Mouse (Mus musculus) forebrain, embryonic 12.5 days (tissue): ENCODE results near the gene 3110009E18Rik. TPM values are rescaled to one million over a fixed set of nuclear protein-coding genes. Genes with fewer than 3 reads are reported as not detected.

Source experiments
- ATAC-seq: fragments of 200-750 bp; cut with Nextera tagmentation; 2 replicates; pipeline ENCODE4 v1.8.0; 2017; ENCODE audit warnings: moderate TSS enrichment; ENCODE audit not compliant: low FRiP score
- H3K27ac ChIP-seq: fragments of 300-500 bp; sonication (generic); 2 replicates; pipeline ENCODE4 v1.5.1; 2016; ENCODE audit warnings: mild to moderate bottlenecking
- H3K27me3 ChIP-seq: fragments of 300-500 bp; sonication (generic); 2 replicates; pipeline ENCODE4 v1.6.1; 2016; ENCODE audit warnings: mild to moderate bottlenecking
- H3K36me3 ChIP-seq: fragments of 300-500 bp; sonication (generic); replicated peaks from 2 replicates; pipeline ENCODE4 v1.6.1; 2016; ENCODE audit warnings: mild to moderate bottlenecking
- H3K4me1 ChIP-seq: fragments of 300-500 bp; sonication (generic); 2 replicates; pipeline ENCODE4 v1.6.1; 2016
- H3K4me2 ChIP-seq: fragments of 300-500 bp; sonication (generic); 2 replicates; pipeline ENCODE4 v1.6.1; 2016; ENCODE audit warnings: mild to moderate bottlenecking, moderate library complexity
- H3K4me3 ChIP-seq: fragments of 300-500 bp; sonication (generic); replicated peaks from 2 replicates; pipeline ENCODE4 v1.5.1; 2016; ENCODE audit warnings: mild to moderate bottlenecking
- H3K9ac ChIP-seq: fragments of 300-500 bp; sonication (generic); 2 replicates; pipeline ENCODE4 v1.6.1; 2016; ENCODE audit warnings: mild to moderate bottlenecking
- H3K9me3 ChIP-seq: fragments of 300-500 bp; sonication (generic); 2 replicates; pipeline ENCODE4 v1.6.1; 2016
- WGBS: fragments of 180-500 bp; shearing (Covaris S2); methylation state at CpG from one replicate; pipeline ENCODE4 v1.1.7; 2016; 5-methylcytosine and 5-hydroxymethylcytosine counted together
- polyA plus RNA-seq: library from polyadenylated mRNA; unstranded; fragments of >200 nt; fragmentation: Nextera tagmentation; extraction: Ambion mirVana; gene quantifications from 2 replicates; pipeline ENCODE4 v1.2.1, GENCODE M21; 2016

3110009E18Rik gene
- polyA plus RNA-seq, 1 experiment from 2014 or later = 30.2 TPM

GRCm38 (mm10) chr1:120220841-120221240 is 99.9 kb downstream of the 3110009E18Rik start:
- 52% methylated on average over 6 of the region's 6 CpGs for WGBS
- 0 out of 2 replicates have a peak, but pooled peaks have one; percentile 20 for ATAC-seq

GRCm38 (mm10) chr1:120221285-120221684 is 100.3 kb downstream of the 3110009E18Rik start:
- no peak overlapping the region for H3K9ac ChIP-seq
- no peak overlapping the region for H3K4me2 ChIP-seq
- 65% methylated on average over 2 of the region's 2 CpGs for WGBS
- no peaks in the 10 kb centered on the region for H3K27me3 ChIP-seq
- H3K4me3 ChIP-seq = no peak overlapping the region
- H3K4me1 ChIP-seq = 0 out of 2 replicates have a peak, but pooled peaks cover 3% of the 10 kb centered on the region
- H3K9me3 ChIP-seq = no peaks in the 10 kb centered on the region
- H3K27ac ChIP-seq = no peak overlapping the region
- no peaks in the 10 kb centered on the region for H3K36me3 ChIP-seq
- no peak for ATAC-seq

More at GRCm38 (mm10) chr1:120220841-120221240, 99.9 kb downstream of the 3110009E18Rik start:
- no peak overlapping the region for H3K9ac ChIP-seq
- no peaks in the 10 kb centered on the region for H3K36me3 ChIP-seq
- H3K4me1 ChIP-seq = 0 out of 2 replicates have a peak, but pooled peaks cover 3% of the 10 kb centered on the region
- H3K9me3 ChIP-seq = no peaks in the 10 kb centered on the region
- H3K27ac ChIP-seq = no peak overlapping the region
- H3K4me2 ChIP-seq = no peak overlapping the region
- H3K4me3 ChIP-seq = no peak overlapping the region
- H3K27me3 ChIP-seq = no peaks in the 10 kb centered on the region

DNA sequence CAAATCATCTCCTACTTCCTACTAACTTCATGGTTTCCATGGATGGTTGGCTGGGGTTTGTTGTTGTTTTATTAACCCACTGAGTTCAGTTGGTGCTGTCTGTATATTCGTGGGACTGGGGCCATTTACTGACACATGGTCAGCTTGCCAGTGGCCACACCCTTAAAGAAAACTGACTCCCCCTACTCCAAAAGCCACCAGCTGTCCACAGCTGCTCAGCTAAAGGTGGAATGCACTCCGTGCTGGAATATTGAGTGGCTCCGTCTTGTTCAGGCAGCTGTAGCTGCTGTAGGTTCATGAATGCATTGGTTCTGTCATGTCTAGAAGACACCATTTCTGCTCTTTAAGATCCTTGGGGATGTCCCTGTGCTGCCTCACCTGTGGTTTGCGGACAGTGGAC is 102.6 kb downstream of the 3110009E18Rik start:
- 82% methylated on average over 4 of the region's 4 CpGs for WGBS
- Histone ChIP-seq H3K4me2 (no peak overlapping the region), H3K4me1 (peaks cover 8% of the 10 kb centered on the region), H3K9ac (no peak overlapping the region), H3K27ac (no peak overlapping the region), H3K27me3 (no peaks in the 10 kb centered on the region), H3K4me3 (no peak overlapping the region), H3K9me3 (no peaks in the 10 kb centered on the region), H3K36me3 (no peaks in the 10 kb centered on the region)
- ATAC-seq = no peak

DNA sequence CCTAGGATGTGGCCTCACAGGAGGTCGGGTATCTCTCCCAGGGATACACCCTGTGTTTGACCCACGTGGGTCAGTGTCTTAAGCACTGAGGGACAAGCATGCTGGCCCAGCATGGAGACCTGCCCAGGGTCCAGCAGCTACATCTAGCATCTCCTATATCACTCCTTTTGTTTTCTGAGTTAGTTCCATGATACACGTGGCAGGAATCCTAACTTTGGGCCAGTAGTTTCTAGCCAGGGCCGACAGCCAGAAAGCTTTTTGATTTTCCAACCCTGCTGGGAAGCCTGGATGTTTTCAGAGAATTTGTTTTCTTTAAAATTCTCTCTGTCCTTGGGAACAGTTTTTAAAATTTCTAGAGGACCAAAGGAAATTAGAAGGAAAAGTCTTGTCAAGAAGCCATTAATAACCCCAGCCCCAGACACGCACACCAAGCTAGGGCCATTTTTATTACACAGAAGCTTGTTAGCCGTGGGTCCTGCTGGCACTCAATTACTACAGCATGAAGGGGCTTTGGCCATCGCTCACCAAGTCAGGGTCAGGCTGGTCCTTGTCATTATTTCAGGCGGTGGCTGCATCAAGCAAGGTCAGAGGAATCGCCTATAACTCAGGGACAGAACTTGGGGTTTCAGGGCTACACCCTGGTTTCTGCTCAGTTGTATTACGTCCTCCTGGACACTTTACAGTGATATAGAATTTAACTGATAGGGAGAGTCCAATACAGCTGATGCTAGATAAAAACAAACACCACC is 108.9 kb downstream of the 3110009E18Rik start:
- Histone ChIP-seq H3K4me1 (peaks cover 5% of the 10 kb centered on the region), H3K9ac (no peak overlapping the region), H3K4me2 (no peak overlapping the region), H3K27ac (no peak overlapping the region), H3K9me3 (no peaks in the 10 kb centered on the region), H3K27me3 (no peaks in the 10 kb centered on the region), H3K36me3 (no peaks in the 10 kb centered on the region), H3K4me3 (no peak overlapping the region)
- no peak for ATAC-seq
- 86% methylated on average over 10 of the region's 10 CpGs for WGBS

- WGBS = 40% methylated on average over 6 of the region's 6 CpGs
- no peaks in the 10 kb centered on the region for H3K27me3 ChIP-seq
- no peak overlapping the region for H3K27ac ChIP-seq
- no peak overlapping the region for H3K9ac ChIP-seq
- ATAC-seq = no peak
- H3K9me3 ChIP-seq = no peaks in the 10 kb centered on the region
- H3K4me3 ChIP-seq = no peak overlapping the region
- no peak overlapping the region for H3K4me2 ChIP-seq
- no peaks in the 10 kb centered on the region for H3K36me3 ChIP-seq
- H3K4me1 ChIP-seq = peaks cover 5% of the 10 kb centered on the region
Measured at GRCm38 (mm10) chr1:120231334-120231733, 110.3 kb downstream of the 3110009E18Rik start.

DNA sequence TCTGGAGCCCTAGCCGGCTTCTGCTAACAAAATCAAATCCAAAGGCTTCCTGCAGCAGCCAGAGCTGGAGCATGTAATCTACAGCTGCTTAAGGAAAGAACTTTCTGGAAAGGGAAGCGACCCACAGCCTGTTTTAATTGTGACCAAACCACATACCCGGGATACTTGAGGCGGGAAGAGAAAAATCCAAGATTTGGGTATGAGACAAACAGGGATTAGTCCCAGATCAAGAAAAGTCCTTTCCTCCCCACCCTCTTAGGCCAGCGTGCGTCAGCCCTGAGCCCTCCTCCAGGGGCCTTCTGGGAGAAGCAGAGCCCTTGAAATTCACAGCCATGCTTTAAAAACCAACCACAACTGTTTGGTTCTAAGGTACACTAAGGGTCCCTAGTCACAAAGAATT is 111.2 kb downstream of the 3110009E18Rik start:
- Histone ChIP-seq H3K9ac (no peak overlapping the region), H3K9me3 (no peaks in the 10 kb centered on the region), H3K4me2 (no peak overlapping the region), H3K27ac (no peak overlapping the region), H3K4me3 (no peak overlapping the region), H3K36me3 (no peaks in the 10 kb centered on the region), H3K27me3 (no peaks in the 10 kb centered on the region), H3K4me1 (no peaks in the 10 kb centered on the region)
- 73% methylated on average over 6 of the region's 6 CpGs for WGBS
- no peak for ATAC-seq

- H3K4me1 ChIP-seq = no peaks in the 10 kb centered on the region
- H3K27ac ChIP-seq = no peak overlapping the region
- no peaks in the 10 kb centered on the region for H3K9me3 ChIP-seq
- no peak for ATAC-seq
- 90% methylated on average over 6 of the region's 6 CpGs for WGBS
- no peak overlapping the region for H3K4me2 ChIP-seq
- H3K9ac ChIP-seq = no peak overlapping the region
- no peaks in the 10 kb centered on the region for H3K27me3 ChIP-seq
- no peaks in the 10 kb centered on the region for H3K36me3 ChIP-seq
- H3K4me3 ChIP-seq = no peak overlapping the region
Measured at GRCm38 (mm10) chr1:120235631-120236215, 114.7 kb downstream of the 3110009E18Rik start.

DNA sequence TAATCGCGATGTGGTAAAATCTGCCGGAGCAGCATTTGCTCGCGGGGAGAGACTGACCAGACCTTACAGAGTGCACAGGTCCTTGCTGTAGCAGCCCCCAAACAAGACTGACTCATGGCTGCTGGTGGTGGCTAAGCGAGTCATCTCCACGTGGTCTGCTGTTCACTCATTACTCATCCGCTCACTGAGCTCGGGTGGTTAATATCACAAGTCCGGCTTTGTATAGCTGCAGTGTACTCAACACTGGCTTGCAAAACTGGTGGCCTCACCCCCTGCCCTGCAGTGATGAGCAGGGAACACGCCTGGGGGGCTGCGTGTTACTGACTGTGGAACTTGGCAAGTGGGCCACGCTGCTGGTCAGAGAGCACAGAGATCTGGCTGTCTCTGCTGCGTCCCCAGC is 115.4 kb downstream of the 3110009E18Rik start:
- H3K36me3 ChIP-seq = no peaks in the 10 kb centered on the region
- no peaks in the 10 kb centered on the region for H3K4me1 ChIP-seq
- H3K27me3 ChIP-seq = no peaks in the 10 kb centered on the region
- WGBS = 88% methylated on average over 14 of the region's 14 CpGs
- no peak overlapping the region for H3K9ac ChIP-seq
- H3K27ac ChIP-seq = no peak overlapping the region
- H3K9me3 ChIP-seq = no peaks in the 10 kb centered on the region
- ATAC-seq = no peak
- no peak overlapping the region for H3K4me2 ChIP-seq
- no peak overlapping the region for H3K4me3 ChIP-seq

DNA sequence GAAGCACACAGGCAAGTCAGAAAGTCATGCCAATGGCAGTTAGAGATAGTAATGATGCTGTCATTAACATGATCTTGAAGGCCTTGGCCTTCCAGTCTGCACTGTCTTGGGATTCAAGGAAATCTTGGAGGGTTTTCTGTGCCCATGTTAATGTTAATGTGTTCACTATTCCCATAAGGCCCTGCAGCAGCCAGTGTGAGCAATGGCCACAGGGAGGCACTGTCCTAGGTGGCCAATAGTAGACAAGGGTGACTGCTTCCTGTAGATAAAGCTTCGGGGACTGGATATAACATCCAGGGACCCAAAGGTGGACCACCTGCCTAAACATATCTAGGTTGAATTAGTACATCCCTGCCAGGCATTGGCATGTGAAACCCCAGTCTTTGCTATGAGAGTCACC is 116.1 kb downstream of the 3110009E18Rik start:
- no peak overlapping the region for H3K27ac ChIP-seq
- no peak overlapping the region for H3K9ac ChIP-seq
- no peak for ATAC-seq
- no peak overlapping the region for H3K4me3 ChIP-seq
- no peaks in the 10 kb centered on the region for H3K4me1 ChIP-seq
- no peaks in the 10 kb centered on the region for H3K9me3 ChIP-seq
- 89% methylated on average over 1 of the region's 1 CpGs for WGBS
- H3K4me2 ChIP-seq = no peak overlapping the region
- H3K36me3 ChIP-seq = no peaks in the 10 kb centered on the region
- no peaks in the 10 kb centered on the region for H3K27me3 ChIP-seq

Other genes with a start within 250 kb of the 3110009E18Rik start
- gene Tmem177, start 208.0 kb upstream of the 3110009E18Rik start, polyA plus RNA-seq = 9.3 and 11.3 TPM in 2 replicates
- gene Cfap221, start 124.0 kb upstream of the 3110009E18Rik start, polyA plus RNA-seq = 0.33 TPM in 1 of 2 replicates, not detected in the other
- 0.14 and 0.84 TPM in 2 replicates for gene Sctr, start 114.3 kb upstream of the 3110009E18Rik start, polyA plus RNA-seq
- gene Tmem37, start 47.1 kb upstream of the 3110009E18Rik start, polyA plus RNA-seq = 5.2 and 5.3 TPM in 2 replicates
- 921 and 969 TPM in 2 replicates for gene Dbi, start 109 bp upstream of the 3110009E18Rik start, polyA plus RNA-seq
- 1.5 and 1.7 TPM in 2 replicates for gene Steap3, start 151.5 kb downstream of the 3110009E18Rik start, polyA plus RNA-seq
- gene C1ql2, start 219.4 kb downstream of the 3110009E18Rik start, polyA plus RNA-seq = 0.13 and 0.40 TPM in 2 replicates